In genomic region chr4:47838411-47838810, GRCm38 (mm10) we compare ENCODE assay signal across 11 mouse cellular contexts.
"Had no signal": no experiment of that assay in that cellular context is flagged by ENCODE, and none has a peak within 500 bp of the region (broad histone marks: within the 10 kb centered on the region; RNA-seq: fewer than 3 reads in every experiment).

No protein-coding gene starts in this region.

- DNase-seq: kidney, adult 18-20 months; kidney, postnatal 25 days; layer of hippocampus, postnatal 36 days; right cerebral cortex, postnatal 14 days; thymus, adult 18-20 months; thymus, postnatal 14 days had no signal

- H3K27me3 ChIP-seq: intestine, embryonic 15.5 days; kidney, embryonic 15.5 days; limb, embryonic 13.5 days; midbrain, embryonic 13.5 days had no signal

- H3K4me2 ChIP-seq: intestine, embryonic 15.5 days; kidney, embryonic 15.5 days; limb, embryonic 13.5 days; midbrain, embryonic 13.5 days had no signal

- H3K9ac ChIP-seq: intestine, embryonic 15.5 days; kidney, embryonic 15.5 days; limb, embryonic 13.5 days; liver, embryonic 14.5 days; midbrain, embryonic 13.5 days had no signal

- H3K4me1 ChIP-seq: intestine, embryonic 15.5 days; kidney, embryonic 15.5 days; limb, embryonic 13.5 days; midbrain, embryonic 13.5 days had no signal

- H3K36me3 ChIP-seq: intestine, embryonic 15.5 days; kidney, embryonic 15.5 days; limb, embryonic 13.5 days; midbrain, embryonic 13.5 days had no signal

- H3K27ac ChIP-seq: intestine, embryonic 15.5 days; kidney, embryonic 15.5 days; limb, embryonic 13.5 days; liver, embryonic 14.5 days; midbrain, embryonic 13.5 days had no signal

- ATAC-seq: intestine, embryonic 15.5 days; midbrain, embryonic 13.5 days had no signal

- H3K4me3 ChIP-seq: intestine, embryonic 15.5 days; kidney, embryonic 15.5 days; limb, embryonic 13.5 days; midbrain, embryonic 13.5 days had no signal

- H3K9me3 ChIP-seq: intestine, embryonic 15.5 days; kidney, embryonic 15.5 days; limb, embryonic 13.5 days; midbrain, embryonic 13.5 days had no signal
